Mouse (Mus musculus): ENCODE measurements around the gene Tlr5.

Tlr5 gene

DNA sequence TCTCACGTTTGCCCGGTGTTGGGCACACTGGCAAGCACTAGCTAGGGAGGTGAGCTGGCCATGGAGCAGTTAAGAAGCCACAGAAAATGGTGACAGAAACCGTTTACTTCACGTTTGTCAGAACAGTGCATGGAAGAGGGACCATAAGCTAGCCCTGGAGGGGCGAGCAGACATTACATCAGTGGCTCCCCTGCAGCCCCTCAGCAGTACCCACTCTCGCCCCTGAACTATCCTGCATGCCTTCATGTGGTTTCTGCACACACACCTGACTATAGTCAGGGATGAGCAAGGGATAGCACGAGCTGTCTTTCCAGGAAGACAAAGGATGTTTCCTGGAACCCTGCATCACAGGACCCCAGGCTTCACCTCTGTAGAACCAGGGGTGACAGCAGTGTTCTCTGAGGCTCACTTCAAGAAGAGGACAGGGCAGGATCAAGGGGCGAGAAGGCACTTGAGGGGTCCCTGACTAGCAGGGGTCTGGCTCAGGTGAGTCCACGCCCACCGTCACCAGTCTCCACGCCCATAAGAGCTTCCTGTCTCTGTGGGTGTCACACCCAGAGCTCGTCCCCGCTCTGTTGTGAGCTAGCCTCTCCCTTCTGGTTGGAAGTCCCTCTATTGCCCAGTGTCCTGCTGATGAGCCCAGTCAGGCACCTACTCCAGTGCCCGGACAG lies 35.6 kb downstream of the Tlr5 start:
- DNase-seq (ENCODE audit: extremely low spot score) = no peak

DNA sequence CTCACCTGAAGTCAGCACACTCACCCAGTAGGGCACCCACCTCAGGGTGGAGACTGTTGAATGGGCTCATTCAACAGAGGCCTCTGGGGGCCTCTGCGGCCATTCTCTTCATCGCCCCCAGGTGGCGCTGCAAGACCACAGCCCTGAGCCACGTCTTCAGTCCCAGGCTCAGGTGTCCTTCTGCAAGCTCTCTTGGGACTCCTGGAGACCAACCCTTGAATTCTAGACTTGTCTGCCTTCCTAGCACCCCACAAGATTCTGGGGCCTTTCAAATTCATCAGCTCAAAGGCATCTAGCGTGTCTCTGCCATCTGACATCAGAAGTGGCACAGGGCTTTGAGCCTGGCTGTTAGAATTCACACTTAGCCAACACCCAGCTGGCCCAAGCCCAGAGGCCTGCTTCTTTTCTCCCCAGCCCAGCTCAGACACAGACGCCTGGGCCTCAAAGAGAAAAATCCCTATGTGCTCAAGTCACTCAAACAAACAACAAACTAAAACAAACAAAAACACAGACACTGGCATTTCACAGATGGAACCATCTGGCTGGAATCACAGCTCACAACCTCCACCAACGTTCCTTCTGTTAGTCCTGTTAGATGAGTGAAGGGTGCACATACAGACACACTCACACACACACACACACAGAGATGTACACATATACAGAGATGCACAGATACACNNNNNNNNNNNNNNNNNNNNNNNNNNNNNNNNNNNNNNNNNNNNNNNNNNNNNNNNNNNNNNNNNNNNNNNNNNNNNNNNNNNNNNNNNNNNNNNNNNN lies 36.6 kb downstream of the Tlr5 start:
- DNase-seq (ENCODE audit: extremely low spot score) = peak; percentile 55

All from embryo, embryonic 9.5 days (tissue).